Mouse (Mus musculus) limb, embryonic 12.5 days (tissue): Measurements from ENCODE around the gene Pdzd2. TPM values are rescaled to one million over a fixed set of nuclear protein-coding genes. Genes with fewer than 3 reads are reported as not detected.

ENCODE experiments used
- ATAC-seq: fragments of 200-750 bp; cut with Nextera tagmentation; 2 replicates; pipeline ENCODE4 v1.8.0; 2017; ENCODE audit warnings: low read depth, moderate TSS enrichment; ENCODE audit not compliant: insufficient number of reproducible peaks, insufficient read depth, low FRiP score, low TSS enrichment
- H3K27ac ChIP-seq: fragments of 300-500 bp; sonication (generic); 2 replicates; pipeline ENCODE4 v1.5.1; 2016; ENCODE audit warnings: mild to moderate bottlenecking, moderate library complexity
- H3K27me3 ChIP-seq: fragments of 300-500 bp; sonication (generic); 2 replicates; pipeline ENCODE4 v1.6.1; 2016; ENCODE audit warnings: mild to moderate bottlenecking, moderate library complexity
- H3K36me3 ChIP-seq: fragments of 300-500 bp; sonication (generic); 2 replicates; pipeline ENCODE4 v1.6.1; 2016; ENCODE audit warnings: mild to moderate bottlenecking, moderate library complexity
- H3K4me1 ChIP-seq: fragments of 300-500 bp; sonication (generic); replicated peaks from 2 replicates; pipeline ENCODE4 v1.6.1; 2016
- H3K4me2 ChIP-seq: fragments of 300-500 bp; sonication (generic); 2 replicates; pipeline ENCODE4 v1.6.1; 2016; ENCODE audit warnings: mild to moderate bottlenecking, moderate library complexity
- H3K4me3 ChIP-seq: fragments of 300-500 bp; sonication (generic); replicated peaks from 2 replicates; pipeline ENCODE4 v1.5.1; 2016; ENCODE audit warnings: mild to moderate bottlenecking
- H3K9ac ChIP-seq: fragments of 300-500 bp; sonication (generic); replicated peaks from 2 replicates; pipeline ENCODE4 v1.6.1; 2016; ENCODE audit warnings: mild to moderate bottlenecking, moderate library complexity
- H3K9me3 ChIP-seq: fragments of 300-500 bp; sonication (generic); 2 replicates; pipeline ENCODE4 v1.6.1; 2016; ENCODE audit warnings: mild to moderate bottlenecking, moderate library complexity
- WGBS: fragments of 180-500 bp; shearing (Covaris S2); methylation state at CpG from one replicate; pipeline ENCODE4 v1.1.7; 2016; 5-methylcytosine and 5-hydroxymethylcytosine counted together
- polyA plus RNA-seq: library from polyadenylated mRNA; unstranded; fragments of >200 nt; fragmentation: Nextera tagmentation; extraction: Ambion mirVana; gene quantifications from 2 replicates; pipeline ENCODE4 v1.2.1, GENCODE M21; 2016

Gene Pdzd2
- polyA plus RNA-seq, 1 experiment from 2014 or later = 32.5 TPM

GRCm38 (mm10) chr15:12324326-12324725 is 415.4 kb downstream of the Pdzd2 start:
- H3K4me3 ChIP-seq = no peak overlapping the region
- no peak overlapping the region for H3K27ac ChIP-seq
- ATAC-seq = no peak
- 89% methylated on average over 1 of the region's 1 CpGs for WGBS
- peaks cover 15% of the 10 kb centered on the region for H3K4me1 ChIP-seq
- peaks cover 18% of the 10 kb centered on the region; the same call in 1 of the 2 replicates for H3K36me3 ChIP-seq
- H3K9ac ChIP-seq = no peak overlapping the region
- H3K27me3 ChIP-seq = peaks cover 6% of the 10 kb centered on the region
- H3K9me3 ChIP-seq = no peaks in the 10 kb centered on the region
- peak overlapping the region; percentile 28 for H3K4me2 ChIP-seq

GRCm38 (mm10) chr15:12322676-12323402 is 416.9 kb downstream of the Pdzd2 start:
- Histone ChIP-seq H3K4me3 (peak overlapping the region; percentile 99), H3K4me2 (peak overlapping the region; percentile 68), H3K36me3 (peaks cover 18% of the 10 kb centered on the region; the same call in 1 of the 2 replicates), H3K9ac (peak overlapping the region; percentile 98), H3K27me3 (peaks cover 6% of the 10 kb centered on the region), H3K4me1 (peaks cover 15% of the 10 kb centered on the region), H3K9me3 (no peaks in the 10 kb centered on the region), H3K27ac (no peak overlapping the region)
- no peak for ATAC-seq
- WGBS = 11% methylated on average over 9 of the region's 9 CpGs

GRCm38 (mm10) chr15:12321788-12322621 is 417.7 kb downstream of the Pdzd2 start, which contains the start of gene 1810049J17Rik:
TSS of gene 1810049J17Rik (minus strand) at chr15:12321899.
- Histone ChIP-seq H3K27ac (peak within 1 kb of the TSS; percentile 95), H3K9me3 (no peaks in the 10 kb centered on the region), H3K4me3 (peak within 1 kb of the TSS; percentile 99), H3K36me3 (peaks cover 12% of the 10 kb centered on the region; the same call in 1 of the 2 replicates), H3K9ac (peak within 1 kb of the TSS; percentile 98), H3K27me3 (peaks cover 6% of the 10 kb centered on the region), H3K4me2 (peak within 1 kb of the TSS; percentile 68), H3K4me1 (peaks cover 15% of the 10 kb centered on the region)
- 1% methylated on average over 63 of the region's 70 CpGs for WGBS
- ATAC-seq = peak; percentile 23

- peak within 1 kb of the TSS; percentile 98 for H3K9ac ChIP-seq
- ATAC-seq = peak; percentile 88
- H3K9me3 ChIP-seq = no peaks in the 10 kb centered on the region
- peaks cover 15% of the 10 kb centered on the region for H3K4me1 ChIP-seq
- peak within 1 kb of the TSS; percentile 95 for H3K27ac ChIP-seq
- peak within 1 kb of the TSS; percentile 68 for H3K4me2 ChIP-seq
- WGBS = 0% methylated on average over 73 of the region's 74 CpGs
- peaks cover 11% of the 10 kb centered on the region; the same call in 1 of the 2 replicates for H3K36me3 ChIP-seq
- H3K4me3 ChIP-seq = peak within 1 kb of the TSS; percentile 99
- peaks cover 6% of the 10 kb centered on the region for H3K27me3 ChIP-seq
These were observed 418.5 kb downstream of the Pdzd2 start, which contains the start of gene Golph3 for GRCm38 (mm10) chr15:12321091-12321787. TSS of gene Golph3 (plus strand) at chr15:12321450.

- WGBS = 7% methylated on average over 22 of the region's 22 CpGs
These were observed 419.2 kb downstream of the Pdzd2 start for GRCm38 (mm10) chr15:12320441-12321090.

GRCm38 (mm10) chr15:12319889-12320288 is 419.8 kb downstream of the Pdzd2 start:
- 51% methylated on average over 5 of the region's 5 CpGs for WGBS
- peaks cover 15% of the 10 kb centered on the region for H3K4me1 ChIP-seq
- no peak overlapping the region for H3K4me3 ChIP-seq
- H3K27ac ChIP-seq = no peak overlapping the region
- H3K27me3 ChIP-seq = peaks cover 6% of the 10 kb centered on the region
- ATAC-seq = no peak
- H3K4me2 ChIP-seq = peak overlapping the region; percentile 68; the same call in 1 of the 2 replicates
- H3K36me3 ChIP-seq = 0 out of 2 replicates have a peak, but pooled peaks cover 3% of the 10 kb centered on the region
- no peaks in the 10 kb centered on the region for H3K9me3 ChIP-seq
- no peak overlapping the region for H3K9ac ChIP-seq

More at GRCm38 (mm10) chr15:12320441-12321090, 419.2 kb downstream of the Pdzd2 start:
- Histone ChIP-seq H3K27ac (peak overlapping the region; percentile 95), H3K36me3 (peaks cover 5% of the 10 kb centered on the region; the same call in 1 of the 2 replicates), H3K27me3 (peaks cover 6% of the 10 kb centered on the region), H3K9ac (peak overlapping the region; percentile 98), H3K4me2 (peak overlapping the region; percentile 68), H3K9me3 (no peaks in the 10 kb centered on the region), H3K4me3 (peak overlapping the region; percentile 99), H3K4me1 (peaks cover 15% of the 10 kb centered on the region)
- ATAC-seq = no peak; the same call in 1 of the 2 replicates

- H3K27me3 ChIP-seq = peaks cover 6% of the 10 kb centered on the region
- H3K4me2 ChIP-seq = no peak overlapping the region
- no peaks in the 10 kb centered on the region for H3K9me3 ChIP-seq
- H3K9ac ChIP-seq = no peak overlapping the region
- H3K4me3 ChIP-seq = no peak overlapping the region
- no peak overlapping the region for H3K27ac ChIP-seq
- ATAC-seq = no peak
- H3K4me1 ChIP-seq = peaks cover 6% of the 10 kb centered on the region; the same call in 1 of the 2 replicates
- WGBS = 84% methylated on average over 8 of the region's 8 CpGs
- no peaks in the 10 kb centered on the region for H3K36me3 ChIP-seq
These were observed 421.3 kb downstream of the Pdzd2 start for GRCm38 (mm10) chr15:12318451-12318850.

GRCm38 (mm10) chr15:12317290-12317689 is 422.4 kb downstream of the Pdzd2 start:
- no peak overlapping the region for H3K27ac ChIP-seq
- peaks cover 6% of the 10 kb centered on the region for H3K27me3 ChIP-seq
- H3K9me3 ChIP-seq = no peaks in the 10 kb centered on the region
- no peaks in the 10 kb centered on the region for H3K4me1 ChIP-seq
- no peak overlapping the region for H3K4me2 ChIP-seq
- 80% methylated on average over 5 of the region's 5 CpGs for WGBS
- H3K36me3 ChIP-seq = no peaks in the 10 kb centered on the region
- ATAC-seq = no peak
- H3K4me3 ChIP-seq = no peak overlapping the region
- H3K9ac ChIP-seq = no peak overlapping the region

GRCm38 (mm10) chr15:12315996-12316395 is 423.7 kb downstream of the Pdzd2 start:
- no peak overlapping the region for H3K9ac ChIP-seq

GRCm38 (mm10) chr15:12314584-12314983 is 425.1 kb downstream of the Pdzd2 start:
- no peak overlapping the region for H3K27ac ChIP-seq
- H3K27me3 ChIP-seq = no peaks in the 10 kb centered on the region
- WGBS = 83% methylated on average over 5 of the region's 5 CpGs
- H3K4me1 ChIP-seq = no peaks in the 10 kb centered on the region
- no peak overlapping the region for H3K9ac ChIP-seq
- no peak overlapping the region for H3K4me3 ChIP-seq
- no peak overlapping the region for H3K4me2 ChIP-seq
- H3K36me3 ChIP-seq = no peaks in the 10 kb centered on the region
- no peak for ATAC-seq
- H3K9me3 ChIP-seq = no peaks in the 10 kb centered on the region

More at GRCm38 (mm10) chr15:12315996-12316395, 423.7 kb downstream of the Pdzd2 start:
- 69% methylated on average over 2 of the region's 2 CpGs for WGBS
- Histone ChIP-seq H3K4me3 (no peak overlapping the region), H3K27ac (no peak overlapping the region), H3K27me3 (peaks cover 6% of the 10 kb centered on the region), H3K4me2 (no peak overlapping the region), H3K4me1 (no peaks in the 10 kb centered on the region), H3K9me3 (no peaks in the 10 kb centered on the region), H3K36me3 (no peaks in the 10 kb centered on the region)
- ATAC-seq = no peak
